17 mouse cellular contexts compared by ENCODE assay signal in genomic region chr17:73277770-73278169, GRCm38 (mm10).
A peak's percentile ranks its signal among the peaks of the same experiment; 100 is the strongest.
DNase-seq lines count a peak whose midpoint lies in the region; ATAC-seq and TF ChIP-seq lines count a peak whose summit lies in the region.
"Had no signal": no experiment of that assay in that cellular context is flagged by ENCODE, and none has a peak within 500 bp of the region (broad histone marks: within the 10 kb centered on the region; RNA-seq: fewer than 3 reads in every experiment).

No protein-coding gene starts in this region.

- H3K36me3 ChIP-seq in kidney, postnatal 0 days (ENCODE audit: insufficient read depth, low read length), result no peaks in the 10 kb centered on the region
- H3K36me3 ChIP-seq in thymus, adult 2 months (ENCODE audit: control insufficient read depth, insufficient read depth, low read length), result no peaks in the 10 kb centered on the region
- H3K36me3 ChIP-seq: kidney, embryonic 15.5 days; limb, embryonic 12.5 days; midbrain, embryonic 13.5 days; stomach, embryonic 15.5 days had no signal

- no peak overlapping the region for H3K4me3 ChIP-seq in kidney, postnatal 0 days (replicated peaks; ENCODE audit: low read depth, low read length)
- H3K4me3 ChIP-seq in thymus, adult 2 months (ENCODE audit: control insufficient read depth, insufficient read depth, low read length), result no peak overlapping the region
- H3K4me3 ChIP-seq: erythroblast, embryonic 14.5 days; kidney, embryonic 15.5 days; limb, embryonic 12.5 days; midbrain, embryonic 13.5 days; stomach, embryonic 15.5 days had no signal

- whole genome bisulfite sequencing in kidney, postnatal 0 days, result 95% methylated on average over 4 of the region's 4 CpGs
- WGBS in thymus, adult 2 months, result 96% methylated on average over 4 of the region's 4 CpGs

- no peak overlapping the region for H3K4me2 ChIP-seq in kidney, postnatal 0 days (ENCODE audit: low read length)
- H3K4me2 ChIP-seq: kidney, embryonic 15.5 days; limb, embryonic 12.5 days; midbrain, embryonic 13.5 days; stomach, embryonic 15.5 days had no signal

- no peaks in the 10 kb centered on the region for H3K4me1 ChIP-seq in kidney, postnatal 0 days (replicated peaks; ENCODE audit: insufficient read depth, low read length)
- peaks cover 7% of the 10 kb centered on the region for H3K4me1 ChIP-seq in thymus, adult 2 months (replicated peaks; ENCODE audit: control insufficient read depth, insufficient read depth, low read length)
- H3K4me1 ChIP-seq: limb, embryonic 12.5 days; midbrain, embryonic 13.5 days; stomach, embryonic 15.5 days had no signal

- no peak for TF ChIP-seq POLR2A in thymus, adult 2 months (IDR thresholded peaks at IDR 0.05; ENCODE audit: control insufficient read depth, extremely low read depth, insufficient read depth, low read length, poor library complexity)

- H3K27ac ChIP-seq in kidney, postnatal 0 days, result no peak overlapping the region
- H3K27ac ChIP-seq in thymus, adult 2 months (ENCODE audit: control insufficient read depth, insufficient read depth, low read length), result no peak overlapping the region
- H3K27ac ChIP-seq: kidney, embryonic 15.5 days; limb, embryonic 12.5 days; midbrain, embryonic 13.5 days; stomach, embryonic 15.5 days had no signal

- H3K27me3 ChIP-seq in kidney, postnatal 0 days (ENCODE audit: insufficient read depth, low read length), result no peaks in the 10 kb centered on the region
- H3K27me3 ChIP-seq in thymus, adult 2 months (ENCODE audit: control insufficient read depth, insufficient read depth, low read length), result no peaks in the 10 kb centered on the region
- H3K27me3 ChIP-seq: limb, embryonic 12.5 days; midbrain, embryonic 13.5 days; stomach, embryonic 15.5 days had no signal

- ATAC-seq in CD4-positive, CD25-positive, alpha-beta regulatory T cell, adult 4 months, result no peak
- ATAC-seq in kidney, postnatal 0 days (replicated peaks; ENCODE audit: low FRiP score, low read depth), result no peak
- ATAC-seq: hindbrain, embryonic 16.5 days; midbrain, embryonic 13.5 days had no signal

- no peak overlapping the region for H3K9ac ChIP-seq in kidney, postnatal 0 days (ENCODE audit: low read depth, low read length)
- H3K9ac ChIP-seq: kidney, embryonic 15.5 days; limb, embryonic 12.5 days; midbrain, embryonic 13.5 days; stomach, embryonic 15.5 days had no signal

- H3K9me3 ChIP-seq in kidney, postnatal 0 days (replicated peaks; ENCODE audit: low read length), result no peaks in the 10 kb centered on the region
- H3K9me3 ChIP-seq: kidney, embryonic 15.5 days; limb, embryonic 12.5 days; midbrain, embryonic 13.5 days; stomach, embryonic 15.5 days had no signal

- TF ChIP-seq CTCF in kidney, postnatal 0 days (IDR thresholded peaks at IDR 0.05; ENCODE audit: low read depth), result peak; percentile 29; the same call in 1 of the 2 replicates
- TF ChIP-seq CTCF in thymus, adult 2 months (IDR thresholded peaks at IDR 0.05; ENCODE audit: borderline replicate concordance, control insufficient read depth, extremely low read depth, insufficient read depth, low read length, poor library complexity), result peak; percentile 32; the same call in 1 of the 2 replicates

- peak; percentile 44 for DNase-seq in CD4-positive, CD25-positive, alpha-beta regulatory T cell, adult 2 months (ENCODE audit: low read depth, low spot score)
- DNase-seq in kidney, postnatal 0 days (ENCODE audit: low spot score), result no peak
- DNase-seq in kidney, postnatal 36 days, result no peak
- DNase-seq in thymus, adult 2 months, result no peak
- DNase-seq in thymus, adult 18-20 months, result no peak
- DNase-seq in urinary bladder, postnatal 4 days (ENCODE audit: low spot score in 2 of 2), result no peak
- DNase-seq in adrenal gland, adult 8-10 months, result no peak
- DNase-seq: cerebellum, adult 9-11 months; lung, postnatal 14 days; thymus, postnatal 36 days had no signal
